Mouse (Mus musculus): Measurements from ENCODE around the gene Fli1.

Fli1 gene

GRCm38 (mm10) chr9:32542212-32543039 lies at the start of gene Fli1:
Gene Fli1 (minus strand): TSS chr9:32542861.
- peak; percentile 95 for DNase-seq

- peak; percentile 98 for DNase-seq
Measured at GRCm38 (mm10) chr9:32591732-32592582, 49.3 kb upstream of the Fli1 start.

- DNase-seq, result no peak
Measured at GRCm38 (mm10) chr9:32590571-32590970, 47.9 kb upstream of the Fli1 start.

- DNase-seq, result peak; percentile 97
Measured at GRCm38 (mm10) chr9:32589900-32590299, 47.2 kb upstream of the Fli1 start.

- no peak for DNase-seq
Measured at GRCm38 (mm10) chr9:32585357-32585756, 42.7 kb upstream of the Fli1 start.

- DNase-seq, result peak; percentile 75
Measured at GRCm38 (mm10) chr9:32583905-32584304, 41.2 kb upstream of the Fli1 start.

GRCm38 (mm10) chr9:32581851-32582573 lies 39.4 kb upstream of the Fli1 start:
- DNase-seq, result no peak

- no peak for DNase-seq
Measured at GRCm38 (mm10) chr9:32578411-32578810, 35.8 kb upstream of the Fli1 start.

- no peak for DNase-seq
Measured at GRCm38 (mm10) chr9:32573638-32574037, 31.0 kb upstream of the Fli1 start.

GRCm38 (mm10) chr9:32571676-32572075 lies 29.0 kb upstream of the Fli1 start:
- DNase-seq, result no peak

GRCm38 (mm10) chr9:32570547-32570946 lies 27.9 kb upstream of the Fli1 start:
- DNase-seq, result peak; percentile 94

GRCm38 (mm10) chr9:32569261-32569660 lies 26.6 kb upstream of the Fli1 start:
- DNase-seq, result no peak

- no peak for DNase-seq
Measured at GRCm38 (mm10) chr9:32567603-32568002, 24.9 kb upstream of the Fli1 start.

GRCm38 (mm10) chr9:32565309-32565708 lies 22.6 kb upstream of the Fli1 start:
- DNase-seq, result no peak

- DNase-seq, result no peak
Measured at GRCm38 (mm10) chr9:32562837-32563236, 20.2 kb upstream of the Fli1 start.

- peak; percentile 94 for DNase-seq
Measured at GRCm38 (mm10) chr9:32562409-32562808, 19.7 kb upstream of the Fli1 start.

GRCm38 (mm10) chr9:32561190-32561890 lies 18.7 kb upstream of the Fli1 start:
- DNase-seq, result peak; percentile 42

GRCm38 (mm10) chr9:32559859-32560258 lies 17.2 kb upstream of the Fli1 start:
- DNase-seq, result peak; percentile 49

- DNase-seq, result no peak
Measured at GRCm38 (mm10) chr9:32559454-32559853, 16.8 kb upstream of the Fli1 start.

- DNase-seq, result peak; percentile 74
Measured at GRCm38 (mm10) chr9:32556313-32556712, 13.7 kb upstream of the Fli1 start.

GRCm38 (mm10) chr9:32555279-32555678 lies 12.6 kb upstream of the Fli1 start:
- DNase-seq, result peak; percentile 18

- peak; percentile 66 for DNase-seq
Measured at GRCm38 (mm10) chr9:32550541-32550940, 7.9 kb upstream of the Fli1 start.
